Mouse (Mus musculus) embryonic stem cell, embryonic (primary cell): Measurements from ENCODE around the gene Dop1b.

Source experiments
- CTCF ChIA-PET, 4 experiments: fragments of 300-600 bp in 2 of 4; fragments of 350-600 bp in 2 of 4; sonication (Branson Sonifier 250); formaldehyde crosslinking; loops; one replicate each; lab custom pipeline; 2022; ENCODE audit warnings: inconsistent platforms in 2 of 4; lab: Charles Lee
- POLR2A ChIA-PET, 4 experiments: fragments of 300-600 bp in 2 of 4; fragments of 350-600 bp in 2 of 4; sonication (Branson Sonifier 250); formaldehyde crosslinking; loops; one replicate each; lab custom pipeline; 2022; ENCODE audit warnings: antibody characterized with exemption in 4 of 4, inconsistent platforms in 1 of 4; lab: Charles Lee

Dop1b gene

DNA sequence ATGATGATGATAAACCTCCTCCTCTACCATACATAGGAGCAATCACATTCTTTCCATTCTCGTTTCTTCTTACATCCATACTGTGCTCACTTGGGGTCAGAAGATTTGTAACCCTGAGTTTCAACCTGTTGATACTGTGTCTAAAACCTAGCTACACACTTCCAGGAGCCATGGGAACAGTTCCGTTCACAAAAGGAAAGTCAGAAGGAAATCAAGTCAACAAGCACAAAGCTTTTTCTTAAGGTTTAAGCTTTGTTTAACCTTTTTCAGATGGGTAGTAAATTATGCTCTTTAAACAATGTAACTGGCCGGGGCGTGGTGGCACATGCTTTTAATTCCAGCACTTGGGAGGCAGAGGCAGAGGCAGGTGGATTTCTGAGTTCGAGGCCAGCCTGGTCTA, 105.7 kb downstream of the Dop1b start:
- ChIA-PET POLR2A (interaction anchor here (0.6 to 8.3 kb wide), 34 partner anchors 7 to 941 kb away, joined by 3 to 206 read pairs (median 8); partner anchors contain the start of genes Morc3 (in 3 of the 4), Chaf1b (in 2 of the 4) and Dop1b (in 1 of the 4)), CTCF (interaction anchor here in 3 of 4 experiments (0.8 to 2.6 kb wide), 11 partner anchors 9 to 496 kb away, joined by 3 to 12 read pairs (median 4); partner anchors contain the start of genes Dop1b (in 1 of the 3) and Morc3 (in 1 of the 3))

DNA sequence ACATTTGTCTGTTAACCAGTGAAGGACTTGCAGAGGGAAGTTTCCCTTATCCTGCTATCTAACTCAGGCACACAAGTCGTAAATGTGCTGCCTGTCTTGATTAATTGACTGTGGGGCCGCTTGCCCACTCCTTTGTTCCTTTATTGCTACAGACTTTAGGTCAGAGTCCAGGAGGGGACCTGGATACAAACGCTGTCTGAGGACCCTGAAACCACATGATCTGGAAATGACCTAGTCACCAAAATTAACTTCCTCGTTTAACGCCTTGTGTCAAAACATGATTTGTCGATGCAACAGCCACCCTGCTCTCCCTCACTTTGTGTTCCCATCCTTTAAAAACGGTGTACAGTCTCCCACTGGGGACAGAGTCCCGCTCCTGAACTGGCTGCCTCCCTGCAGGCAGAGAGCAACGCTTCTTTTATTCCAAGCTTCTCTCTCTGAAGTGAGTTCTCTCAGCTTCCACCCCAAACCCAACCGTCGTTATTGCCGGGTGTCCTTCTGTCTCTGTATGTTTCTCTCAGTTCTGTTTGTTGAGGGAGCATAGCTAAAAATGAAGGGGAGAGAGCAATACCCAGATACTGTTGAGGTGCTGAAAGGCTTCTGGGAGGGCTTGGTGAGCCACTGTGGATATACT, 107.1 kb downstream of the Dop1b start:
- CTCF ChIA-PET: no interaction called here
- POLR2A ChIA-PET: interaction anchor here in 2 of 4 experiments (0.7 to 8.3 kb wide), 5 partner anchors 9 to 26 kb away, joined by 3 to 206 read pairs (median 10); partner anchors contain the start of gene Morc3 (in 1 of the 2)

DNA sequence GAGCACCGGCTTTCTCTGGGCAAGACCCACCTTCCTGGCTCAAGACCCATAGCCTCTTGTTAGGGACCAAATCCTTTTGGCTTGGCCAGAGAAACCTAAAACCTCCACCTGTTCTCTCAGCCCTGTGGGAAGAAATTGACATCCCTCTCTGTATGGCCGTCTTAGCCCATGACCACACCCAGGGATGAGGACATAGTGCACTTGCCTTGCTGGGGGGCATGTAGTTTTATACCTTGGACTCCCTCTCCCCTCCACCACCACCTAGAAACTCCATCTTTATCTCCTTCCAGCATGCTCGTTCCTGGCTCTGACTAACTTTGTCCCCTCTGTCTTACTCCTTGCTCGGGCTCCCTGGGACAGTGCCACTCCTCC, 107.6 kb downstream of the Dop1b start:
- CTCF ChIA-PET: no interaction called here
- POLR2A ChIA-PET: interaction anchor here in 2 of 4 experiments (0.7 to 8.3 kb wide), 4 partner anchors 8 to 21 kb away, joined by 3 to 206 read pairs (median 46); partner anchors contain the start of gene Morc3 (in 1 of the 2)

DNA sequence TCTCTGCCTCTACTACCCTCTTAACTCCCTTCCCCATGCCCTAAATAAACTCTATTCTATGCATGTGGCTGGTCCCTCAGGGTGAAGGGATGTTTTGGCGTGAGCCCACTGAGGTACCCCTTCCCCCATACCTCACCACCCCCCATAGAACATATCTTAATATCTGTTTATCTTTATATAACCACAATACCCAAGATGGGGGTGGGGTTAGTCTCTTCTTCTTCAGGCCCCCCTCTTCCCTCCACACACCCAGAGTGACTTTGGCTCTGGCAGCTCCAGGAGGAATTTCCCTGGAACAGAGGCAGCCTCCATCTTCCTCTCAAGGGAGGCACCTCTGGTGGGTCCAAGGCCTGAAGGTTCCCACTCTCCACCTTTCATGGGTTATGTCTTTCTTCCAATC, 108.3 kb downstream of the Dop1b start:
- POLR2A ChIA-PET: no interaction called here
- CTCF ChIA-PET: no interaction called here

DNA sequence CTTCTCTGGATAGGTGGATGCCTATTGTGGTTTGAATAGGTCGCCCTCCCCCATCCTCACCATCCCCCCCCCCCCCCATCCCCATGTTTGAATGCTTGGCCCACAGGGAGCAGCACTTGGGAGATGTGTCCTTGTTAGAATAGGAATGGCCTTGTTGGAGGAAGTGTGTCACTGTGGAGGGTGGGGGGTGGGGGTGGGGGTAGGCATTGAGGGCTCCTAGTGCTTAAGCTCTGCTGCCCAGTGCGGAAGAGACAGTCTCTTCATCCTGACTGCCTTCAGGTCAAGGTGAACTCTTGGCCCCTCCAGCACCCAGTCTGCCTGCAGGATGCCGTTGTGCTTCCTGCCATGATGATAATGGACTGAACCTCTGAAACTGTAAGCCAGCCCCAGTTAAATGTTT, 110.0 kb downstream of the Dop1b start:
- CTCF ChIA-PET: interaction anchor here in 1 of 4 experiments (0.7 kb wide), 1 partner anchor 20 kb away, joined by 3 read pairs; no protein-coding TSS in a partner anchor
- POLR2A ChIA-PET: interaction anchor here in 3 of 4 experiments (0.6 to 2.9 kb wide), 8 partner anchors 8 to 27 kb away, joined by 3 to 16 read pairs (median 6); partner anchors contain the start of gene Morc3 (in 2 of the 3)

DNA sequence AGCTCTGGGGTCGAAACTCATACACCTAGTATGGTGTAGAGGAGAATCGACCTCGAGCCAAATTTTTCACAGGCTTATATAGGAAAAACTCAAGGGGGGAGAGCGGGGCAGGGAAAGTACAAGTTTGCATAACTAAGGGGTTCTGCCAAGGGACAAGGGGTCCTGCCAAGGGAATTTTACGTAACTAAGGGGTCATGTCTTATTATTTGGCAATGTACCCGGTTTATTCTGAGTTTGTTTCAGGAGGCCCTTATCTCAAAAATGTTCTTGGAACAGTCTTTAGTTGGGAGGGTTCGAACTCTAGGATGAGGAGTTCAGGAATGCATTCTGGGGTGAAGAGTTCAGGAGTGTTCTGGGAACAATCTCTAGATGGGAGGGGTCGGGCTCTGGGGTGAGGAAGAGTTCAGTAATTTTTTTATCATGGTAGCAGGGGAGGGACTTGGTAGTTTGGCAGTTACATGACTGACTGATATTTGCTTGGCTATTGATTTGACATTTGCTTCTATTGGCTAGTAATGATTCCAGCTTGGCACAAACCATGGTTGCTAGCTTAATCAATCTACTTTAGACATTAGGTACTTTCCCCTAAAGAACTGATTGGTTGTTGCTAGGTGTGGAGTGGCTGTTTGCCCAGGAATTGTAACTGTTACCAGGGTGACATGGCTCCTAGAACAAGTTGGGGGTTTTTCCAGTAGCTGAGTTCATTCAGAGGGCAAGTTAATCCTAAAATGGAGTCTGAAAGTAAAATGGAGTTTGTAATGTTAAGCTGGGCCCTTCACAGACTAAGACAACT, 110.9 kb downstream of the Dop1b start:
- ChIA-PET POLR2A (interaction anchor here (0.6 to 11.0 kb wide), 20 partner anchors 7 to 61 kb away, joined by 3 to 206 read pairs (median 4); partner anchors contain the start of genes Morc3 (in 4 of the 4) and Chaf1b (in 1 of the 4)), CTCF (interaction anchor here in 1 of 4 experiments (0.6 kb wide), 1 partner anchor 15 kb away, joined by 5 read pairs; no protein-coding TSS in a partner anchor)

DNA sequence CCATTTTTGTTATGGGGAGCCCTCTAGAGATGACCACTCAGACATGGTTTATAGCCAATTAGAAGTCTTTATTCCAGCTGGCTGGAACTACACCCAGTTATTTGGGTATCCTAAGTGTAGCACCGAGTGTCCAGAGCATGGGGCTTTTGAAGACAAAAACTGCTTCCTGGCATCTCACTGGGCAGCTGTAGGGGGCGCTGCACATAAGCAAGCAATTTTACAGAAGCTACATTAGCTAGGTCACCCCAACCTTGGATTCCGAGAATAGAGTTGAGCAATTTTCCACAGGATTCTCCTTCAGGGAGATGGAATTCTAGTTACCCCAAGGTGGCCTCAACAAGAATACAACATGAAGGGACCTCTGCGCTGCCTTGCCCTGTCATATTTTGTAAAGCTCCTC, 113.1 kb downstream of the Dop1b start:
- ChIA-PET POLR2A (interaction anchor here (0.6 to 11.0 kb wide), 28 partner anchors 8 to 143 kb away, joined by 3 to 206 read pairs (median 6); partner anchors contain the start of genes Chaf1b (in 2 of the 4), Cbr3 (in 1 of the 4) and Dop1b (in 1 of the 4)), CTCF (interaction anchor here in 3 of 4 experiments (0.6 to 1.9 kb wide), 14 partner anchors 9 to 113 kb away, joined by 3 to 8 read pairs (median 4); partner anchors contain the start of genes Chaf1b (in 1 of the 3) and Dop1b (in 1 of the 3))

DNA sequence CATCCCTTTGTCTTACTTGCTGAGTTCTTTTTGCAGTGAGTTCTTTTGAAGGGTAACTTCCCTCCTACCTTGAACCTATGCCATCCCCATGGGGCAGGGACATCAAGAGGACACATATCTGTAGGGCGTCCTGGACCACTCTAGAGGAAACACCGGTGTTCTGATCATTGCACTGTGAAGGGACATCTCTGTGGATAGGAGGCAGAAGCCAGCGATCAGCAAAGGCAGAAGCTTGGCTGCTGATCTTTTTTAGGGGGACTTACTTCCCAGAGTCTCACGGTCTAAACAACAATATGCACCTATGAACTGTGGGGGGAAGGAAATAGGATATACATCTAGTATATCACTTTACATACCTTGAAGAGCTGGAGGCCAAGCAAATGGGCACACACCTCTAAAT, 113.8 kb downstream of the Dop1b start:
- POLR2A ChIA-PET: interaction anchor here (0.8 to 11.0 kb wide), 52 partner anchors 9 to 744 kb away, joined by 3 to 206 read pairs (median 6); partner anchors contain the start of genes Dop1b (in 3 of the 4), Chaf1b (in 2 of the 4) and Cbr3 (in 1 of the 4)
- CTCF ChIA-PET: interaction anchor here in 3 of 4 experiments (0.6 to 1.9 kb wide), 20 partner anchors 9 to 141 kb away, joined by 3 to 12 read pairs (median 4); partner anchors contain the start of genes Chaf1b (in 1 of the 3) and Dop1b (in 1 of the 3)

DNA sequence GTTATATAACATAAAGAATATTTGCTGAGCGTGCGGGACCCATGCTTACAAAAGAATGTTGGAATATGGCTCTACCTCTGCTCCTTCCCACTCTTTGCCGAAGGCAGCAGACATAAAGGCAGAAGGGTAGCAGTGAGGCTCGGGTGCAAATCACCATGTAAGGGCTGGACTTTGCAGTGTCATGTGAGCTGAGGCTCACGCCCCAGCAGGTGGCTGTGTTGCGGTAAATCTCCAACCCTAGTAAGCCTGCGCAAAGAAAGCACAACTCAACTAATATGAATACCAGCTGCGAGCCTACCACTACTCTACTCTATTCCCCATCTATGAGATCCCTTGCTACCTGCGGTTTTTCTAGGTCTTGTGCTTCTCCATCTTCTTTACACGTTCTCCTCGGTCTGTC, 114.3 kb downstream of the Dop1b start:
- ChIA-PET POLR2A (interaction anchor here (0.6 to 11.0 kb wide), 70 partner anchors 9 to 1090 kb away, joined by 3 to 206 read pairs (median 6); partner anchors contain the start of genes Dop1b (in 3 of the 4), Chaf1b (in 2 of the 4) and Cbr3 (in 1 of the 4)), CTCF (interaction anchor here (0.5 to 1.9 kb wide), 27 partner anchors 9 to 721 kb away, joined by 3 to 12 read pairs (median 4); partner anchors contain the start of gene Chaf1b (in 1 of the 4))

DNA sequence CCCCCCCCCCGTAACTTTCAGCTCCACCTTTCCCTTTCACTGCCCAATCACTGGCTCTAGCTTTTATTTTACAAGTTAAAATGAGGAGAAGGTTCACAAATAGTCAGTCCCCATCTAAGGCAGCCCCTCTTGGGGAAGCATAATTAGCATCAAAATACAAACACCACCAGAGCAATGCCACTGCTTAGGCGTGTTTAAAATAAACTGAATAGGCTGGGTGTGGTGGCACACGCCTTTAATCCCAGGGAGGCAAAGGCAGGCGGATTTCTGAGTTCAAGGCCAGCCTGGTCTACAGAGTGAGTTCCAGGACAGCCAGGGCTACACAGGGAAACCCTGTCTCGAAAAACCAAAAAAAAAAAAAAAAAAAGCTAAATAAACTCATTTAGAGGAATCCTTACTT, 114.8 kb downstream of the Dop1b start:
- CTCF ChIA-PET: interaction anchor here (0.5 to 1.9 kb wide), 25 partner anchors 9 to 721 kb away, joined by 3 to 12 read pairs (median 4); partner anchors contain the start of gene Chaf1b (in 1 of the 4)
- POLR2A ChIA-PET: interaction anchor here (0.6 to 11.0 kb wide), 72 partner anchors 8 to 1090 kb away, joined by 3 to 206 read pairs (median 6); partner anchors contain the start of genes Dop1b (in 3 of the 4), Chaf1b (in 2 of the 4) and Cbr3 (in 1 of the 4)

DNA sequence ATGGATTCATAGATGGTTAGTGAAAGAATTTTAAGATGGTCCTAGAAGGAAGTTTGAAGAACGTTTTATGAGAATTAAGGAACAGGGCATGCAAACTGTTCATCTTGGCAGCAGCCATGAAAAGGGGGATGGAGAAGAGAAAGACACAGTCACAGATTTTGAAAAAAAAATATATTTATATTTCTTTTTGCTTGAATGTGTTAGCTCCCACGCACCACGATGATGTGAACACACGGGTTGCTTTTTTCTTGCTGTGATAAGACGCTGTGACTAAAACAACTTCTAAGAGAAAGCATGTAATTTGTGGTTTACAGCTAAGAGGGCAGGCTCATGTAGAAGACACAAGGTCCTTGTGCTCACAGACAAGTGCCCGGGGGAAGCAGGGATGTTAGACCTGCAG, 115.2 kb downstream of the Dop1b start:
- ChIA-PET POLR2A (interaction anchor here (0.6 to 11.0 kb wide), 48 partner anchors 8 to 1091 kb away, joined by 3 to 206 read pairs (median 7); partner anchors contain the start of genes Dop1b (in 3 of the 4) and Chaf1b (in 2 of the 4)), CTCF (interaction anchor here (0.5 to 1.7 kb wide), 16 partner anchors 10 to 720 kb away, joined by 3 to 12 read pairs (median 4); no protein-coding TSS in a partner anchor)

DNA sequence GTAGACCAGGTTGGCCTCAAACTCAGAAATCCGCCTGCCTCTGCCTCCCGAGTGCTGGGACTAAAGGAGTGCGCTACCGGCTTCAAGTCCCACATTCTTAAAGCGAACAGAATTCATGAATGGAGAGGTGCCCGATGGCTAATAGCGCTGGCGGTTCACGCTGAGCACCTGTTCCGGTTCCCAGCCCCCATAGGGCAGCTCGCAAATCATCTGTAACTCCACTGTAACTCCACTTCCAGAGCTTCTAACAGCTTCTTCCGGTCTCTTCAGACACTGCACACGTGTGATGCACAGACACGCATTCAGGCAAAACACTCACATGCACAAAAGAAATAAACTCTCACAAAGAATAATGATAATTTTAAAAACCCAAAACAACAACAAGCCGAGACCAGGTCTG, 117.8 kb downstream of the Dop1b start:
- POLR2A ChIA-PET: interaction anchor here in 3 of 4 experiments (0.6 to 11.0 kb wide), 31 partner anchors 8 to 740 kb away, joined by 3 to 206 read pairs (median 5); partner anchors contain the start of gene Chaf1b (in 2 of the 3)
- CTCF ChIA-PET: interaction anchor here in 2 of 4 experiments (1.1 to 1.9 kb wide), 4 partner anchors 12 to 144 kb away, joined by 3 to 8 read pairs (median 4); partner anchors contain the start of gene Dop1b (in 1 of the 2)

DNA sequence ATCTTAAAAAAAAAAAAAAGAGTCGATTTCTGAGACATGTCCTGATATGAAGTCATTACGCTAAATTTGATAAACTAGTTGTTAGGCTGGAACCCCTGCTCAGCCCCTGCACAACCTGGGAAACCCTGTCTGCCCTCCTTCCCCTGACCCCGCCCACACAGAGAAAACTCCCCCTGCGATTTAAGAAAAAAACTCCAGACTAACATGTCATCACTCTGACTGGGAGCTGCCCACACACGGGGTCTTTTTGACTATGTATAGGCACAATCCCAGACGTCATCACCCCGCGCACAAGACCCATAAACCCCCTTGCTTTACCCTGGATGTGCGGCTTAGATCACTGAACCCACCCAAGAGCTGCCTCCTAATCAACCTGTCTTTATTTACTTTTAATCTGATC, 118.4 kb downstream of the Dop1b start:
- POLR2A ChIA-PET: interaction anchor here (0.5 to 11.0 kb wide), 39 partner anchors 8 to 1941 kb away, joined by 3 to 206 read pairs (median 4); partner anchors contain the start of genes Chaf1b (in 2 of the 4) and Dop1b (in 2 of the 4)
- CTCF ChIA-PET: interaction anchor here (0.6 to 1.9 kb wide), 8 partner anchors 13 to 711 kb away, joined by 3 to 13 read pairs (median 3); no protein-coding TSS in a partner anchor

DNA sequence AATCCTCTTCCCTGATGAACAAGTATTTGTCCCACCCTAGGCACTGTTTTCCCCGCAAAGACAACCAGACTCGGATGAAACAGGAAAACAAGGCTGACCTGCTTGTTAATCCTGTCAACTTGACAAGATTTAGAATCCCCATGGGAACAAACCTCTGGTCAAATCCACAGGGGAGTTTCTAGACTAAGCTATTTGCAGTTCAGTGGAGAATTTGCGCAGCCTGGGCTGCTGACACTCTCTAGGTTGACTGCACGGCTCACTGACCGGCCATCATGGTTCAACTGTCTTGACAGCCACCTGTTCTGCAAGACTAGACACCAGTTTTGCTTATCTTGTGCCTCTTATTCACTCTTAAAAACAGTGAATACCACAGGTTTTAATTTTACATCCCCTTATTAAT, 119.2 kb downstream of the Dop1b start:
- POLR2A ChIA-PET: interaction anchor here (0.7 to 11.0 kb wide), 33 partner anchors 7 to 540 kb away, joined by 3 to 206 read pairs (median 6); partner anchors contain the start of genes Chaf1b (in 2 of the 4), Dop1b (in 2 of the 4) and Ttc3 (in 1 of the 4)
- CTCF ChIA-PET: interaction anchor here in 2 of 4 experiments (0.8 to 1.9 kb wide), 2 partner anchors 14 to 46 kb away, joined by 3 to 8 read pairs; no protein-coding TSS in a partner anchor

DNA sequence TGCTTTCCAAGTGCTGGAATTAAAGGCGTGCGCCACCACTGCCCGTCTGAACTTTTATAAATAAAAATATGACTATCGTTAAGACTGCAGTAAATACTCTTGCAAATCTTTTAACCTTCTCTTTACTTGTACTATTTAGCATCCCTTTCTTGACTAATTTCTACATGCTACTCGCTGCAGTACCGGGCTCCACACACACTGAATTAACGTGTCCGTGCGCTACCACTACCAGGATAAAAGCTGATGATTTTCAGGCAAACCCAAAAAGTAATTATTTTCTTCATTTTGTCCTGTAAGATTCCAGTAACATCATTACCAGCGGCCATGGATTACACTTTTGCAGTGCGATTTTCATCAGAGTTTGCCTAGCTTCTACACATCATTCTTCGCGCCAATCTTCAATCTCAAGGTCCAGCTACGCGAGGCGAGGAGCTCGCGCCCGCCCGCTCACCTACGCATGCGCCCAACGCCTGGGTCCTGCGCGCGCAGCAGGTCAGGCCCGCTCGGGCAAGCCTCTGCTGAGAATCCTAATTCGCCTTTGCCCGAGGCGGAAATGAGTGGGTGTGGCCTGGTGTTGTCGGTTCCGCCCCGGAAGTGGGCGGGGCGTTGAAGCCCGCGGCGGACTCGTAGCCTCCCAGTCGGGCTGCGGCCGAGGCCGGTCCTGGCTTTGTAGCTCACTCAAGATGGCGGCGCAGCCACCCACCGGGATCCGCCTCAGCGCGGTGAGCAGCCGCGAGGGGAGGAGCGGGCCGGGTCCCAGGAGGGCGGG, 120.1 kb downstream of the Dop1b start, which contains the start of gene Morc3:
Morc3 (plus strand) TSS at position 495 of the 769 bp plus-strand sequence.
- POLR2A ChIA-PET: interaction anchor here (0.6 to 11.0 kb wide), 82 partner anchors 8 to 769 kb away, joined by 3 to 206 read pairs (median 4); partner anchors contain the start of genes Chaf1b (in 4 of the 4), Dop1b (in 2 of the 4), Cbr3 (in 1 of the 4) and Setd4 (in 1 of the 4)
- CTCF ChIA-PET: interaction anchor here in 3 of 4 experiments (0.6 to 1.2 kb wide), 9 partner anchors 12 to 150 kb away, joined by 3 to 7 read pairs (median 4); partner anchors contain the start of gene Chaf1b (in 1 of the 3)
